Mouse (Mus musculus): ENCODE results near the gene Notch2. TPM values are rescaled to one million over a fixed set of nuclear protein-coding genes. Genes with fewer than 3 reads are reported as not detected.

The Notch2 gene
- total and polyA plus RNA-seq, 2 experiments from 2014 or later, result 6.1 to 22.8 TPM

GRCm38 (mm10) chr3:98053817-98054216 is 40.5 kb downstream of the Notch2 start:
- Histone ChIP-seq H3K9me3 (ENCODE audit: low read length) (no peaks in the 10 kb centered on the region), H3K4me3 (ENCODE audit: low read depth, low read length) (no peak overlapping the region), H3K9ac (replicated peaks; ENCODE audit: low read length, poor library complexity, severe bottlenecking) (no peak overlapping the region), H3K27ac (ENCODE audit: low read depth, low read length) (no peak overlapping the region), H3K4me2 (ENCODE audit: low read depth, low read length, poor library complexity, severe bottlenecking) (no peak overlapping the region), H3K36me3 (ENCODE audit: insufficient read depth, low read length) (no peaks in the 10 kb centered on the region), H3K27me3 (ENCODE audit: insufficient read depth, low read length) (no peaks in the 10 kb centered on the region), H3K4me1 (ENCODE audit: insufficient read depth, low read length) (no peaks in the 10 kb centered on the region)
- no peak for TF ChIP-seq CTCF (IDR thresholded peaks at IDR 0.05)
- DNase-seq (ENCODE audit: low spot score) (no peak), ATAC-seq (ENCODE audit: low FRiP score) (no peak)
- 66% methylated on average over 1 of the region's 1 CpGs for WGBS

- Histone ChIP-seq H3K36me3 (ENCODE audit: insufficient read depth, low read length) (no peaks in the 10 kb centered on the region), H3K27me3 (ENCODE audit: insufficient read depth, low read length) (no peaks in the 10 kb centered on the region), H3K9ac (replicated peaks; ENCODE audit: low read length, poor library complexity, severe bottlenecking) (no peak overlapping the region), H3K4me1 (ENCODE audit: insufficient read depth, low read length) (no peaks in the 10 kb centered on the region), H3K4me3 (ENCODE audit: low read depth, low read length) (no peak overlapping the region), H3K4me2 (ENCODE audit: low read depth, low read length, poor library complexity, severe bottlenecking) (no peak overlapping the region), H3K27ac (ENCODE audit: low read depth, low read length) (no peak overlapping the region), H3K9me3 (ENCODE audit: low read length) (no peaks in the 10 kb centered on the region)
- DNase-seq (ENCODE audit: low spot score) (no peak), ATAC-seq (ENCODE audit: low FRiP score) (no peak)
- WGBS, result 79% methylated on average over 8 of the region's 8 CpGs
- no peak for TF ChIP-seq CTCF (IDR thresholded peaks at IDR 0.05)
Measured at GRCm38 (mm10) chr3:98054334-98055007, 41.1 kb downstream of the Notch2 start.

- no peaks in the 10 kb centered on the region for H3K36me3 ChIP-seq (ENCODE audit: insufficient read depth, low read length)
- ATAC-seq (ENCODE audit: low FRiP score), result no peak
- H3K9me3 ChIP-seq (ENCODE audit: low read length), result no peaks in the 10 kb centered on the region
- no peak overlapping the region for H3K4me2 ChIP-seq (ENCODE audit: low read depth, low read length, poor library complexity, severe bottlenecking)
- H3K9ac ChIP-seq (replicated peaks; ENCODE audit: low read length, poor library complexity, severe bottlenecking), result no peak overlapping the region
- H3K4me1 ChIP-seq (ENCODE audit: insufficient read depth, low read length), result no peaks in the 10 kb centered on the region
- no peak for DNase-seq (ENCODE audit: low spot score)
- H3K27me3 ChIP-seq (ENCODE audit: insufficient read depth, low read length), result no peaks in the 10 kb centered on the region
- no peak for TF ChIP-seq CTCF (IDR thresholded peaks at IDR 0.05)
- H3K4me3 ChIP-seq (ENCODE audit: low read depth, low read length), result no peak overlapping the region
- H3K27ac ChIP-seq (ENCODE audit: low read depth, low read length), result no peak overlapping the region
- 65% methylated on average over 6 of the region's 6 CpGs for WGBS
Measured at GRCm38 (mm10) chr3:98055008-98055345, 41.6 kb downstream of the Notch2 start.

GRCm38 (mm10) chr3:98055808-98056728 is 42.7 kb downstream of the Notch2 start:
- no peak for ATAC-seq (ENCODE audit: low FRiP score)
- DNase-seq (ENCODE audit: low spot score), result no peak
- Histone ChIP-seq H3K27ac (ENCODE audit: low read depth, low read length) (no peak overlapping the region), H3K36me3 (ENCODE audit: insufficient read depth, low read length) (no peaks in the 10 kb centered on the region), H3K4me3 (ENCODE audit: low read depth, low read length) (no peak overlapping the region), H3K4me1 (ENCODE audit: insufficient read depth, low read length) (no peaks in the 10 kb centered on the region), H3K9me3 (ENCODE audit: low read length) (no peaks in the 10 kb centered on the region), H3K9ac (replicated peaks; ENCODE audit: low read length, poor library complexity, severe bottlenecking) (no peak overlapping the region), H3K4me2 (ENCODE audit: low read depth, low read length, poor library complexity, severe bottlenecking) (no peak overlapping the region), H3K27me3 (ENCODE audit: insufficient read depth, low read length) (no peaks in the 10 kb centered on the region)
- 88% methylated on average over 20 of the region's 20 CpGs for WGBS
- TF ChIP-seq CTCF (IDR thresholded peaks at IDR 0.05), result no peak

GRCm38 (mm10) chr3:98056956-98057365 is 43.6 kb downstream of the Notch2 start:
- Histone ChIP-seq H3K27ac (ENCODE audit: low read depth, low read length) (no peak overlapping the region), H3K4me1 (ENCODE audit: insufficient read depth, low read length) (peaks cover 4% of the 10 kb centered on the region; the same call in 1 of the 2 replicates), H3K27me3 (ENCODE audit: insufficient read depth, low read length) (no peaks in the 10 kb centered on the region), H3K4me3 (ENCODE audit: low read depth, low read length) (no peak overlapping the region), H3K4me2 (ENCODE audit: low read depth, low read length, poor library complexity, severe bottlenecking) (no peak overlapping the region), H3K9ac (replicated peaks; ENCODE audit: low read length, poor library complexity, severe bottlenecking) (no peak overlapping the region), H3K9me3 (ENCODE audit: low read length) (no peaks in the 10 kb centered on the region), H3K36me3 (ENCODE audit: insufficient read depth, low read length) (no peaks in the 10 kb centered on the region)
- WGBS, result 85% methylated on average over 6 of the region's 6 CpGs
- ATAC-seq (ENCODE audit: low FRiP score), result no peak
- no peak for DNase-seq (ENCODE audit: low spot score)
- TF ChIP-seq CTCF (IDR thresholded peaks at IDR 0.05), result no peak

GRCm38 (mm10) chr3:98059076-98059475 is 45.7 kb downstream of the Notch2 start:
- no peak for ATAC-seq (ENCODE audit: low FRiP score)
- Histone ChIP-seq H3K27me3 (ENCODE audit: insufficient read depth, low read length) (no peaks in the 10 kb centered on the region), H3K9ac (replicated peaks; ENCODE audit: low read length, poor library complexity, severe bottlenecking) (no peak overlapping the region), H3K36me3 (ENCODE audit: insufficient read depth, low read length) (no peaks in the 10 kb centered on the region), H3K4me2 (ENCODE audit: low read depth, low read length, poor library complexity, severe bottlenecking) (no peak overlapping the region), H3K4me3 (ENCODE audit: low read depth, low read length) (no peak overlapping the region), H3K4me1 (ENCODE audit: insufficient read depth, low read length) (peaks cover 11% of the 10 kb centered on the region; the same call in 1 of the 2 replicates), H3K9me3 (ENCODE audit: low read length) (no peaks in the 10 kb centered on the region), H3K27ac (ENCODE audit: low read depth, low read length) (no peak overlapping the region)
- no peak for TF ChIP-seq CTCF (IDR thresholded peaks at IDR 0.05)
- WGBS, result 95% methylated on average over 4 of the region's 4 CpGs
- no peak for DNase-seq (ENCODE audit: low spot score)
